Mouse (Mus musculus) kidney, adult 2 months (tissue): ENCODE data around the gene C2cd3.

Experiments
- CTCF ChIP-seq: fragments of 200-500 bp; conservative IDR thresholded peaks from 2 replicates; pipeline ENCODE4 v1.5.1; 2011; ENCODE audit warnings: low read depth, mild to moderate bottlenecking, control low read depth, low read length, moderate library complexity, mixed read lengths; ENCODE audit not compliant: insufficient read depth, insufficient read length
- POLR2A ChIP-seq: fragments of 200-500 bp; IDR thresholded peaks from one replicate; pipeline ENCODE4 v1.6.1; 2011; ENCODE audit warnings: low read depth, low read length, control low read depth

DNA sequence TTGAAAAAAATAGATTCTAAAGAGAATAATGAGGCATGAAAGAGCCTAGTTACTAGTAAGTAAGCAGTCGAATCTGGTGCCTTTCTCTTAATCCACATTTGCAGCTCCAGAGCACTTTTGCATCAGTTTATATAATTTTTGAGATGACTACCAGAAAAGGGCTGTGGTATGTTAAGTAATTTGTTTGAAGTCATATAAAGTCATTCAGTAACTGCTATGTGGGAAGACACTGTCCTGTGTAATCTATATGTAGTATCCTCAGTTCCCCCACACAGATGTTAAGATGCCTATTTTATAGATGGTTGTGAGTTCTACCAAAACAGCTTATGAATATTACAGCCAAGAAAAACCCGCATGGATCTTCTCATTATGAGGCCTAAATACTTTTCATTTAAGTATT is 6.2 kb downstream of the C2cd3 start:
- TF ChIP-seq CTCF (no peak), POLR2A (no peak)
